Mouse (Mus musculus): ENCODE results near the gene Slc12a7. TPM values are rescaled to one million over a fixed set of nuclear protein-coding genes. Genes with fewer than 3 reads are reported as not detected.
"Not testable (repeated sequence)": the region's sequence is repeated elsewhere in the genome, so short reads cannot be mapped to it uniquely, and the experiment has no call there.

Slc12a7 gene
- polyA plus RNA-seq (2012; rRNA removed) = 105 and 110 TPM in 2 replicates

DNA sequence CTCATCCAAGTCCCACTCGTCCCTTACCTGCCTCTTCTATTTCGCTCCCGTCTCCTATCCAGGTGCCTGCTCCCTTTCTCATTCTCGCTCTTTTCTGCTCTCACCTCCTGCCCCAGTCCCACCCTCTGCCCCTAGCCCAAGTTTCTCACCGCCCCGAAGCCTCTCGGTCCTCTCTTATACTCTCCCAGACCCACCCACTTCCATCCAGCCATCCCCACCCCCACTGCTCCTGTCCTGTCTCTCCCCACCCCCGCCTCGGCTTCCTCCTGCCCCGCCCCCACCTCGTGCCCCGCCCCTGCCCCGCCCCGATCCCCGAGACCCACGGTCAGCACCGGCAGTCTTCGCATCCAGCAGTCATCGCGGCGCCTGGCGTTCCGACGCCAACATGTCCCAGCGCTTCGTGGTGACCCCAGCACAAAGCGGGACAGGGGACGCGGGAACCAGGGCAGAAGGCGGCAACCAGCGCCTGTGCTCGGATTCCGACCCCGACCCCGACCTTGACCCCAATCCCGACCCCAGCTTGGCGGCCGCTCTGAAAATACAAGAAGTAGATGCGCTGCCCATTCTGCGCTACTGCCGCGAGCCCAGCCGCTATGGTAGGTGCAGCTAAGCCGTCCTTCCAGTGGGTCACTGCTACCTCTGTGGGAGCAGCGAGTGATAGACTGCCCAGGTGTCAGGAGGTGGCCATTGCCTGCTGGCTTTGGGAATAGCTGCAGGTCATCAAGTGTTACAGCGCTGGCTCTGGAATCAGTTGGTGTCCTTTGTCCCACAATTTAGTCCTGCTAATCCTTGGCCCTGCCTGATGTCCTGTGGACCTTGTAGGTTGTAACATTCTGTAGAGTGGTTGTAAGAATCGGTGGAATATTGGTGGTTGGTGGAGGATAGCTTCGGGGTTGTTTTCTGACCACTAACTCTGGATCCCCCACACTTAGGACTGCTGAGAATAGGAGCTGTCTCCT, at the start of gene Slc12a7:
Slc12a7 (plus strand) TSS at position 353 of the 959 bp plus-strand sequence.
- no peak for DNase-seq (ENCODE audit: low spot score)

DNA sequence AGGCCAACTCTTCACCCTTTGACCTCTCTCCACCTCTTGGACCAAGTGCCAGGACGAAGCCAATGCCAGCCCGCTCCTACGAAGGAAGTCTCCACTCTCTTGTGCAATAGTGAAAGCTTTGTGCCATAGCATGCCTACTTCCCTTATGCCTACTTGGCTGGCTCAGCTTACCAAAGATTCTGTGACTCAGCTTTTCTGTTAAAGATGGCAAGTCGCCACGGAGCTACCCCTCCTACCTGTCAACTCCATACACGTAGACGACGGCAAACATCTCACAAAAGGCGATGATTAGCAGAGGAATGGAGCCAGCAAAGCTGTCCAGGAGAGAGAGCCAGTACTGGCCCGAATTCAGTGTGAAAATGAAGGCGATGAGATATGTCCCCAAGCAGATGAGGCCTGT, 49.2 kb upstream of the Slc12a7 start:
- no peak for DNase-seq (ENCODE audit: low spot score)

DNA sequence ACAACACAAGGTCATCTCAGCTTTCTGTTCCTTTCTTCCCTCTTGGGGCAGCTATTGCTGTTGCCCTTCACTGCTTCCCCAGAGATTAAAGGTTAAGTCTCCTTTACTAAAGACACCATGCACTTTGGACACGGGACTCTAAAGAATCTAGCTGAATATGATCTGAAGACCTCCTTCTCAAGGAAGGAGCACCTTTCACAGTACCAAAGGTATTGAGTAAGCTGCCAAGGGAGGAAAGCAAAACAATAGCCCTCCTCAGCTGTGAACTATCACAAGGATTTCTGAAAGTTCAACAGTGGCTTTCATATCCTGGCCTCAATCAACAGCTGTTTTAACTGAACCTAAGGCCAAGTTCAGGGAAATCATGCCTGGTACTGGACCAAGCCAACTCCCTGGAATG, 48.5 kb upstream of the Slc12a7 start:
- DNase-seq (ENCODE audit: low spot score) = no peak

DNA sequence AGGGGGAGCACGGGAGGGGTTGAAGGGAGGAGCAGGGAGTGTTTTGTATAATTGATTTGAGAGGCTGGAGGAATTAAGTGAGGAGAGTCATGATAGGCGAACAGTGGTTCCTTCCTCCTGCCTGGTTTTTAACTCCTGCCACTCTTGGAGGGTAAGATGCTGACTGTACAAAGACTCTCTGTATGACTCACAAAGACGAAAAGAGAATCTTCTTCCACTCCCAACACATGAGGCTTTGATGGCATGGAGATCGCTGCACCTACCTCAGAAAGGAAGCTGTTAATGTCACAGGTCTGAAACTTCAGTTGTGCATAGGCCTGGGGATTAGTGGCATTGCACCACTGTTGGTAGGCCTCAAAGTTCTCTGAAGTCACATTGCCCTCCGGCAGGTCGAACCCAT, 47.4 kb upstream of the Slc12a7 start:
- no peak for DNase-seq (ENCODE audit: low spot score)

DNA sequence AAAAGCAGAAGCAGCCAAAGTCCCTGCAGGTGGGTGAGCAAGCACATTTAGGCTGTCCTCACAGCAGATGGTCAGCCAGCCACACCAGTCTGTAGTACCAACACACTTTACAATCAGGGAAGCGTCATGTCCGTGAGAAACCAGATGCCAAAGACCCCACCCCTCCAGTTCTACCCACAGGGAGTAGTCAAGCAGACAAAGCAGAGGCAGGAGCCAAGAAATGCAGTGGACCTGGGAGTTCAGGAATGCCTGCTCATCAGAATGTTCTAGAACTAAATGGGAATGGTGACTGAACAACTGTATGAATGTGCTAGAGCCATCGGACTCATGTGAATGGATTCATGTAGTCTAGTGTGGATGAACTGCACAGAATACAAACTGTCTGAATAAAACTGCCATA, 45.3 kb upstream of the Slc12a7 start:
- no peak for DNase-seq (ENCODE audit: low spot score)

DNA sequence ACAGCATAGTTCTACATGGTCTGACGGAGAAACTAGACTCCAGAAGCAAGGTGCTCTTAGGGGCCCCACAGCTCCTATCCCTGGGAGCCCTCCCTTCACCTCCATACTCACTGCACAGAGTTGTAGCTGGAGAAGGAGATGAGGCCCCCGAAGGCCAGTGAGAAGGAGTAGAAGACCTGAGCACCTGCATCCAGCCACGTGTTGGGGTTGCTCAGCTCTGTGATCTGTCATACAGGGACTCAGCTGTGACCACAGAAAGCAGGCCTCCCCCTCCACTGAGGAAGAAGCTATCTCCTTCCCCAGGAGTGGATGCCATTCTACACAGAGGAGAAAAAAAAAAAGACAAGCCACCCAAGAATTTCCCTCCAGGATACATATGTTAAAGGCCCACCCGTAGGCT, 44.0 kb upstream of the Slc12a7 start:
- DNase-seq (ENCODE audit: low spot score) = no peak

DNA sequence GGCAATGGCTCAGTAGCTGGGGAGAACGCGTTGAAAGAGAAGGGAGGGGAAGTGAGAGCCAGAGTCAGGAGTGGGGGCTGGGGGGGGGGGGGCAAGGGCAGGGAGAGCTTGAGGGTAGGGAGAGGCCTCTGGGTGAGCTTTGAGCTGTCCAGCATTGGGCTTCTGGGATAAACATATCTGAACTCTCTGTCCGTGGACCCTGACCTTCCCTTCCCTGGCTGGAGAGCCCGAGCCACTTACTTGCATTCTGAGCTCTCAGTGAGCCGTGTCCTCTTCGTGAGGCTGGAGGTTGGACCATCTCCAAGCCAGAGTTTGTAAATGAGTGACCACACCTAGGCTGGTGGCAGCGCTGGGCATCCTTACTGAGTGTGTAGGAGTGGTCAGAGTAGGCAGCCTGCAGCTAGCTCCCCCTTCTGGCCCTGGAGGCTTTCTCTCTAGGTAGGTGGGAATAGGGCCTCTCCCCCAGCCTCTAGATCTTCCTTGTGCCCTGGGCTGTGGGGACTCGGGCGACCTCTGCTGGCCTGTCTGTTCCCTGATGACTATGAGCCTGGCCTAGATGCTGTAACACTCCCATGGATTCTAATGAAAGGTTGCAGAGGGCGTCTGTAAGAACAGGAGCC, 40.5 kb upstream of the Slc12a7 start:
- peak; percentile 33 for DNase-seq (ENCODE audit: low spot score)

DNA sequence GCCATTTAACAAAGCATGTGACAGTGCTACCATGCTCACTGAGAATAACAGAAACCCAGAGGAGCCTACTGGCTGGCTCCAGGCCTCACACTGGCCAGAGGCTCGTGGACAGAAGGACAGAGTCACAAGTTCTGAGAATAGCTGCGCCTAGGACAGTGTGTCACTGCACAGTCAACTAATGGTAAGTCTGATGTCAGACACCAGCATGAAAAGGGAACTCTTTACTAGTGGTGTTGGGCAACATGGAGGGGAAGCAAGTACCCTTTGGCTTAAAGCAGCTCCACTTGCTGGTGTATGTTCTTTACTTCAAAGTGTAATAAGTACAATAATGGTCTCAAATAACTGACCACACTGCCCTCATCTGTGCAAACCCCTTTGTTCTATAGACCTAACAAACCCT, 39.6 kb upstream of the Slc12a7 start:
- DNase-seq (ENCODE audit: low spot score) = no peak

DNA sequence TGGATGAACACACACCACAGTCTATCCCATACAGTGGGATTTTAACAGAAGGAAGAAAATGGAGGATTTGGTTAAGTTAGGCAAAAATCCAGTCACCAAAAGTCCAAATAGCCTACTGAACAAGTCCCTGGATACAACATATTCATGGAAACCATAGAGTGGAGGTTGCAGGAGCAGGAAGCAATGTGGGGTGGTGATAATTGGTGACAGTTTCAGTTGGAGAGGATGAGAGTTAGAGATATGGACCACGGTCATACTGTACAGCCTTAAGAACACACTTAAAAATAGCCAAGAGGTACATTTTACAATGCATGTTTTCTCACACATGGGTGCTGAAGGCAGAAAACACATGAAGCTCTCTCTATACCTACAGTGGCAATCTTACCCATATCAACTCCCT, 37.9 kb upstream of the Slc12a7 start:
- DNase-seq (ENCODE audit: low spot score) = no peak

DNA sequence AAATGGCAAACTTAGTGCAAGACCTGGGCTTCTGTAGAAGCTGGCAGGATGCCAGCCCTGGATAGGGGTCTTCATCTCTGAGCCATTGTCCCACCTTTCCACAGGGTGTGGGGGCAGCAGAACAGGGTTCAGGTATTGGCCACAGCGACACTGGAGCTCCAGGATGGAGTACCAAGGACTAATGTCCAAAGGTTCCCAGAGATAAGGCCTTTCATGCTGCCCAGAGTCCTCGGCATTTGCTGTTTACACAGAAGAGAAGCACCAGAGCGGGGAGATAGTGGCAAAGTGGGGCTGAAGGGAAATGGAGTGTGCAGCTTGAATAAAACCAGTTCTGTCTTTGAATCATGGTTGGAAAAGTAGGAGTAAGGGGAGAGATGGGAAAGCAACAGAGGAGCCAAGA, 36.4 kb upstream of the Slc12a7 start:
- DNase-seq (ENCODE audit: low spot score) = no peak

DNA sequence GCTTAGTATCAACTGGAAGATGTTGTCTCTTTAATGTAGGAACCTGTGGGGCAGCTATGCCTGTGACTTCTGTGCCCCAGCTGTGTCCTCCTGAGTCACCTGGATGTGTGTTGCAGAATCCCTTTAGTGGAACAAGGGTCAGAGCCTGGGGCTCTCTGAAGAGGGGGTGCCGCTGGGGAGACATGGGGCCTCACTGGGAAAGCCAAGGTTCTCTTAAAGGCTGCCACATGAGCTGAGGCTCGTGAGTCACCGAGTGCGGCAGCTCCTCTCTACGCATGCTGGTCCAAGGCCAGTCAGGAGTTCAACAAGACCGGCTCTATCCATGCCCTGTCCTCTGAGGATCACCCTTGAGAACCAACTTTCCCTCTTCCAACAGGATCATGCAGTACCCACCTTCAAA, 33.2 kb upstream of the Slc12a7 start:
- no peak for DNase-seq (ENCODE audit: low spot score)

DNA sequence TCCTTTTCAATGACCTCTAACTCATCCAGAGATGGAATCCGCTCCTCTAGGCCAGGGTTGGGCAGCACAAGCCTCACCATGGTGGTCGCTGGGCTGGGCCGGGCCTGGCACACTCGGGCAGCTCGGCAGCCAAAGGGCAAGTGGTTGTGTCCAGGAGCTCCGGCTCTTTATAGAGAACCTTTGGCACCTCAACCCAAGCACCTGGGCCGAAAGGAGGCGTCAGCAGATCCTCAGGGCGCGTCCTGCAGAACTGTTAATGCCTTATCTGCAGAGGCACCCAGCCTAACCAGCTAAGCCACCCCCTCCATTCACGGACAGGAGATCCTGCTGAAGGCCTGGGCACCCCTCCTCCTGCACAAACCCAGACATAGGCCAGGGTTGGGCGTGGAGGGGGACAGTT, 32.3 kb upstream of the Slc12a7 start:
- no peak for DNase-seq (ENCODE audit: low spot score)

DNA sequence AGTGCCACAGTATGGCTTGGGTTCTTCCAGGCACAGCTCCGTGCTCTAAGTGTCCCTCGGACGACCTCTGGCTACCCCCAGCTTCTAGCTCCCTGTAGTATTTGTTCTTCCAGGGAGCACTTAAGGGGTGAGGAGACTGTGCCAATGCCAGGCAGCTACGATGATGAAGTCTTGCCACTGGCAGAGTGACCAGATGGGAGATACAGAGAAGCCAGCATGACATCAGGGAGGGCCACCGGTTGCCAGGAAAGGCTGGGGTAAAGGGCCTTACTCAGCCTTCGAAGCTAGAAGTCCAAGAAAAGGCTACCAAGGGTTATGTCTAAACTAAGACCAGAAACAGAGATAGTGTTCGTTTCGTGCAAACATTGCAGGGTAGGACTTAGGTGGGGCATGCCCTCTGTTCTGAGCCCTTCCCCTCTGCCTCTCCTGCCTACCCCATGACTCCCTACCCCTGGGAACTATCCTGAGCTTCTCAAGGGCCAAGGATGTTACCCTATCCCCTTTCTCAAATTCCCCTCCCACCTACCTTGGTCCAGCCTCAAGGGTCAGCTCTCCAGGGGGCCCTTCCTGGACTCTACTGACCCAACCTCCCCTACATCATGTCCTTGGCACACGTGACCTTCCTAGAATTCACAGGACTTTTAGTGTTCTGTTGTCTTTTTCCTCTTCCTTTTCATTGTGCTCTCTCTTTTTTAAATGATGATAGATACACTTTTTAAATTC, 31.6 kb upstream of the Slc12a7 start:
- DNase-seq (ENCODE audit: low spot score) = no peak

DNA sequence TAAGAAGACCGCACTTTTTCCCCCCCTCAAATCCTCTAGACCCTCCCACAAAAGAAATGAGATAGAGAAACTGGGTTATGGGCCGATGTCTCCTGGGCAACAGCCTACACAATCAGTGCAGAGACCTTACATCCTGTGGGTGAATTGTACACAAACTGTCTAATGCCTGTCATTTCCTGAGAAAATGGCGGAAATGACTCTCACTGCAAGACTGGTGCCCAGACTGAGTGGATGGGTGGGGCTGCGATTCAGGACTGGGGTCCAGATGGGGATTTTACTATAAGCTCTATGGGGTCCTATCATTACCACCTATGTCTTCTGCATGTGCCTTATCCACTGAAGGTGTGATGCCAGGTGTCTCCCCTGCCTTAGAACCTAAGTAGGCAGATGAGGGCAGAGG, 30.1 kb upstream of the Slc12a7 start:
- no peak for DNase-seq (ENCODE audit: low spot score)

DNA sequence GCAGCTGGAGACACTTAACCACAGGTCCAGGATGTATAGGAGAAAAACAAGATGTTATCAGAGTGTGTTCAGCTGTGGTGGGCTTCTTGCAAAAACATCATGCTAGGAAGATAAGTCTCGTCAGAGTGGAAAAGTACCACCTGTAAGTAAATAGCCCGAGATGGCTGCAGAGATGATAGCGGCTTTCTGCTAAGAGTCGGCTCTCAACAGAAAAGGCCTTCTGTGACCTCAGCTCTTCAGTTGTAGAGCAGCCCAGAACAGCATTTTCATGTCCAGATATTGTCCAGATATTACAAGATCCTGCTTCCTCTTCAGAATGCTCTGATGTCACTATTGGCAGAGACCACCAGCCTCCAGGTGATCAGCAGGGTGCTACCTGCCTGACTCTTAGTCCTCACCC, 29.4 kb upstream of the Slc12a7 start:
- not testable (repeated sequence) for DNase-seq (ENCODE audit: low spot score)

DNA sequence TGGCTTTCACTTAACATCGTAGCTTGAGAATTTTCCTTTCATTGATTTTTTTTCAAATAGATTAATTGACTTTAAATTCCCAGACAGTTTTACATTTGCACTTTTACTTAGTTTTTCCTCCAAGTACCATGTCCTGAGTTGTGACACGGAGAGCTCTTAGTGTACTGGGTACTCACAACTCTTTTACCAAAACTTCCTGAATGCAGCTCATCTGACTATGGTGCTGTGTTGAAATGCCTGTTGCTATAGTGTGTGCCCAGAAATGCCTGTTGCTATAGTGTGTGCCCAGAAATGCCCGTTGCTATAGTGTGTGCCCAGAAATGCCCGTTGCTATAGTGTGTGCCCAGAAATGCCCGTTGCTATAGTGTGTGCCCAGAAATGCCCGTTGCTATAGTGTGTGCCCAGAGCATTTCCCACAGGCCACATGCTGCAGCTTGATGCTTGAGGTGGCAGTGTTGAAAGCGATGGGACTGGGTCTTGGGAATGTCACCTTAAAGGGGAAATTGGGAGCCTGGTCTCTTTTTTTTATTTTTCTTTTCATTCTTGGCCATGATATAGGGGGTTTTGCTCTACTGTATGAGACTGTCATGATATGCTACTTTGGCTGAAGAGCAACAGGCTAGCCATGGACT, 28.1 kb upstream of the Slc12a7 start, which contains the start of gene Slc6a19:
Slc6a19 (minus strand) TSS at position 172 of the 632 bp plus-strand sequence.
- DNase-seq (ENCODE audit: low spot score) = no peak

DNA sequence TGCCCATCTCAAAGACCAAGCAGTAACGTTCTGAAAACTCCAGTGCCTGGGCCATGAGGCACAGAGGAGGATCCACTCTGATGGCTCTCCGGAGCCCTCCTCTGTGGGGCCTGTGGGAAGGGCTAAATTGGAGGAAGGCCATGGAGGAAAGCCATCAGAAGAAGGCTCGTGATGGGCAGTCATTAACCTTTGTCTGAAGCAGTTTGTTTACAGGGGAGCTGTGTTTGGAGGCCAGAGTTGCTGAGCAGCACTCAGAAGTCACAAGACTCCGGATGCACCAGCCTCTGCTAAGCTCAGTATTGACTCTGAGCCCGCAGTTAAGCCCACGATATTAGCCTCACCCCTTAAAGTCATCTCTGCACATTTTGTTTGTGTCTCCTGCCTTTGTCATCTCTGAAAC, 23.4 kb upstream of the Slc12a7 start:
- DNase-seq (ENCODE audit: low spot score) = no peak

DNA sequence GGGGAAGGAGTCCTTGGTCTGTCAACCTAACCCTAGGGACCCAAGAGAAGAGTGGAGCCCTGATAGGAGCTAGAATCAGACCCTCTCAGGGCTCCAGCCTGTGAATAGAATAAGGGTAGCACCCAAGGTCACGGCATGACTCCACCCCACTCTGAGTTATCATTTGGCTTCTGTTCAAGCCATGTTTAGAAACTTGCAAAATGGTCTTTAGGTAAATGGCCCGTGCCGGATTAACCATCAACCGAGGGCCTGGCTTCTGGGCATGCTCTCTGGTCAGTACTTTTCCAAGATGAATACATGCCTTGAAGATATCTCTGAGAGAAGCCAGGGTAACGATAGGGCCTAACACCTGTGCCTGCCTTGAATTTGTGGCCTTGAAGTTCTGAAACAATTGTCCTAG, 21.7 kb upstream of the Slc12a7 start:
- no peak for DNase-seq (ENCODE audit: low spot score)

DNA sequence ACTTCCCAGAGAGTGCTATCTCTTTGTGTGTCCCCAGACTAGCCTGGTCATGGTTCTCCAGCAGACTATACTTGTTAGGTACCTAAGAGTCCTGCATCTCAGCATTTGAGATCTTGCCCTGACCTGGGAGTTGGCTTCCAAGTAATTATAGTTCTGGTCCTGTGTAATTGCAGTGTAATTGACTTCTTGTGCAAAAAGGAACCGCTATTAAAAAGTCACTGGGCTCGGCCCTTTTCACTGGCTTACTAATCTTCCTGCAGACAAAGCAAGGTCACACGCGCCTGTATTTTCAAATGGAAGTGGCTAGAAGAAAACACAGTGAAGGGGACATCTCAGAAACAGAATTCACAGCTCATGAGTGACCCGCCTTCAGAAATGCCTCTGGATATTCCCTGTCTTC, 21.1 kb upstream of the Slc12a7 start:
- DNase-seq (ENCODE audit: low spot score) = no peak

DNA sequence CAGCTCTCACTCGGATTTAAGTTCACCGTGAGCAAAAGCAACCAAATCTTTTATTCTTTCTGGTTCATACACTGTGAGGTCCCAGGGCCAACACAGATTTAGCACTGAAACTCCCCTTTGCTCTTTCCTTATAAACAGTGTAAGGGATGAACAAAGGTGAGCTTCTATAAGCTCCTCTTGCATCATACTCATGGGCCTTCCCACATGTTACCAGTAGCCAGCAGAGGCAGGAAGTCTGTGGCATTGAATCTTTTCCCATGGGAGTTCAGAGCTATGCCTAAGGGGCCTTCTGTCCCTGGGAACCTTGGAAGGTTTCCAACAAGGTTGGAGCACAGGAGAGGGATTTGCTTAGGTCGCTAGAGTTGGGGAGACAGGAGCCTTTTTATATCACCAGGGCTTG, 20.7 kb upstream of the Slc12a7 start:
- no peak for DNase-seq (ENCODE audit: low spot score)

DNA sequence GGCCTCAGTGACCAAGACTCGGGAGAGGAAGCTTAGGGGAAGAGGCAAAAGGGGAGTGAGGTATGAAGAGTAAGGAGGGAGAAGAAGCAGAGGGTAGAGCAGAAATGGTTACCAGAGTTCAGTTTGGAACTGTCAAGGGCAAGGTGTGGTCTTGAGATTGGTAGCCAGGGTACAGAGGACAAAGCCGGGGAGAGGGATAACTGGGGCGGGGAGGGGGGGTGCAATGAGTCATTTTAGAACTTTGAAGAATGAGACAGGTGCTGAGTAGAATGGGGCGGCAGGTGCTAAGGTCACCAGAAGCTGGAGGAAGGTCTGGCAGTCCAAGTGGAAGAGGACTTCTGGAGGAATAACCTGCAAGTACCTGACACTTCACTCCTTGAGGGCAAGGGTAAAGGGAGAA, 19.7 kb upstream of the Slc12a7 start:
- no peak for DNase-seq (ENCODE audit: low spot score)

DNA sequence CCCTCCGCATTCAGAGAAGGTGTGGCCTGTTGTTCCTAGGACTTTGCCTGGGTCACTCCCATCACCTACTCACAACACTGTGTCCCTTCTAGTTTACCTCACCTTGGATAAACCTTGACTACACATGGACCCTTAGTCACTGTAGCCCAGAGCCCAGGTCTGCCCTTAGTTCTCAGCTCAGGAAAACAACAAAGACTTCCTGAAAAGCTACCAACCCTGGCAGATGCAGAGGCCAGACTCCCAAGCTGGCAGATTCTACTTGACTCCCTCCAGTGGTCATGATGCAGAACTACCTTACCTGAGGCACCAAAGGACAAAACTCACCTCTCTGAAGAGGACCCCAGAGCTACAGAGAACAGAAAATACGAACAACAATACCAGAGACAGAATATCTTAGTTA, 18.9 kb upstream of the Slc12a7 start:
- no peak for DNase-seq (ENCODE audit: low spot score)
